Mouse (Mus musculus): ENCODE results near the gene Smim1.

The Smim1 gene

GRCm38 (mm10) chr4:154025641-154026440 is at the start of gene Smim1:
Gene Smim1 (minus strand): TSS chr4:154026230.
- peak; percentile 62 for DNase-seq (ENCODE audit: low read depth, low spot score)

GRCm38 (mm10) chr4:154071941-154072340 is 45.9 kb upstream of the Smim1 start:
- peak; percentile 20 for DNase-seq (ENCODE audit: low read depth, low spot score)

- DNase-seq (ENCODE audit: low read depth, low spot score): peak; percentile 31
Observed at GRCm38 (mm10) chr4:154071521-154071920, 45.5 kb upstream of the Smim1 start.

DNA sequence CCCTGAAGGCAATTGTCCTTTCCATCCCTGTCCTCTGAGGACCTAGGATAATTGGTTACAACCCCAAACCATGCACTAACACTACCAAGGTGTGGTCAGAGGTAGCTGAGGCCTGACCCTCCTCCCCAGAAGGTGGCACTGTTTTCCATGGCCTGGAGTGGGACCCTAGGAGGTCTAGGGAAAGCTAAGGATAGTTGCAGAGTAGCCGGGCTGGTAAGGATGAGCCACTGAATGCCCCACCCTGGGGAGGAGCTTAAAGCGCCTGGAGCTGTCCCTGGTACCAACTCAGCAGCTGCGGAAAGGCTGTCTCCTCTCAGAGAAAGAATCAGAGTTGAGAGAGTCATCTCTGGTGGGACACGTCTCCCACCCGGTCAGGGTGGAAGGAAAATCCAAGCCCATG is 44.9 kb upstream of the Smim1 start:
- DNase-seq (ENCODE audit: low read depth, low spot score): peak; percentile 54

GRCm38 (mm10) chr4:154064827-154065773 is 39.1 kb upstream of the Smim1 start:
- DNase-seq (ENCODE audit: low read depth, low spot score): peak; percentile 41

DNA sequence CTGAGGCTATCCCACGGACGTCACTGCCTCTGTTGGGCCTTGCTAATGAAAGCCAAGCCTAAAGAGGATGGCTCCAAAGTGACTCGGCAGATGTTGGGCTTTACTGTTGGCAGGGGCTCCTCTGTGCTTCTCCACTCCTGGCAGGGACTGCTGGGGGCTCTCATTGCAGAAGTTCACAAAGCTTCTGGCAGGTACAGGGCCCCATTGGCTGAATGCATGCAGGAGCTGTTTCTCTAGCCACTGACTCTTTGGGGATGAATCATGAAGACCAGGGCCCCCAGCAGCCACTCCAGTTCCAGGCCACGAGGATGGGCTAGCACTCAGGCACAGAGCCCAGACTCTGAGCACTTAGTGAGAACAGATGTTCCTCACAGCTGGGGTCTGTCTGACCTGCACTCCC is 31.7 kb upstream of the Smim1 start:
- no peak for DNase-seq (ENCODE audit: low read depth, low spot score)

DNA sequence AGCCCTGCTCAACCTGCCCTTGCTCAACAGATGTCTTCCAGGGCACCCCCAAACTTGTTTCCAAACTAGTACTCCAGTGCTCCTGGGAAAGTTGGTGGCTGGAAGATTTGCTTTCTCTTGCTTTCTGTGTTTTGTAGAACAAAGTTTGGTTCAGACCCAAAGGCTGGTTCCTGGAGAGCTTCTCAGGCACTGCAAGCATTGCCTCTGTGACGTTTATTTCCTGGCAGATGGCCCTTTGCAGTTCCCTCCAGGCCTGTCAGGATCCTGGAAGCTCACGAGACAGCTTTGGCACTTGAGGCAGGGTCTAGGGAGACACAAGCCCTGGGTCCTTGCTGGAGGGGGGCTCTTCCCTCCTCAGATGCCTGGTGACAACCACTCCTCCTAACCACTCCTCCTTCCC is 30.6 kb upstream of the Smim1 start:
- DNase-seq (ENCODE audit: low read depth, low spot score): no peak

DNA sequence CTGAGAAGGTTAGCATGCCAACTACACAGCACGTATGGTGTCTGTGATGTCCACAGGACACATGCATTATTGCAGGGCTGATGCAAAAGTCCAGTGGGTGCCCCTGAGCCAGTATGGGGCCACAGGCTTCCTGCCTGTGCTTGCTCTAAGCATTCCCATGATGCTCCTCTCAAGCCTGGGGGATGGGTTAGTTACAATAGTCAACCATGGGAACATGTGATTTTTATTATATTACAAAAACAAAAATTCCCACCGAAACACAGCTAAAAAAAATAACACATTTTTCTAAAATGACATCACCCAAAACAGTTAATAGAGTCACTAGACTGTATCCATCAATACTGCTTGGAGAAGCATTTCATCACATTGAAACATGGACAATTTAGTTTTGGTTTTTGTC is 30.0 kb upstream of the Smim1 start:
- DNase-seq (ENCODE audit: low read depth, low spot score): no peak

- DNase-seq (ENCODE audit: low read depth, low spot score): no peak
Observed at GRCm38 (mm10) chr4:154055482-154055881, 29.5 kb upstream of the Smim1 start.

- no peak for DNase-seq (ENCODE audit: low read depth, low spot score)
Observed at GRCm38 (mm10) chr4:154053065-154053464, 27.0 kb upstream of the Smim1 start.

- DNase-seq (ENCODE audit: low read depth, low spot score): no peak
Observed at GRCm38 (mm10) chr4:154051401-154051800, 25.4 kb upstream of the Smim1 start.

DNA sequence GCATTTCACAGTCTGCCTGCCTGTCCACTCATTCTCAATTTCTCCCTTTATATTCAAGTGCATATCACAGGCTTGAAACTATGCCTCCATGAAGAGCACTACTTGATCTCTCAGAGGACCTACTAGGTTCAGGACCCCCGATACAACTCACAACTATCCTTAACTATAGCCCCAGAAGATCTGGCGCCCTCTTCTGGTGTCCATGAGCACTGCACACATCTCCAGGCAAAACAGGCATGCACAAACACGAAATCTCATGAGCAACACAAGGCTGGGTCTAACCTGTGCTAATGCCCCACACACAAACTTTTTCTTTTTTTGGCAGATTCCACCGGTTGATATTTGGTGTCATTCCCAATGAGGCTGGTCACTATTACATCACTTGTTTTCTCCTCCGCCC is 19.8 kb upstream of the Smim1 start:
- DNase-seq (ENCODE audit: low read depth, low spot score): no peak

GRCm38 (mm10) chr4:154042577-154042976 is 16.5 kb upstream of the Smim1 start, which contains the start of gene Ccdc27:
Gene Ccdc27 (minus strand): TSS chr4:154042677.
- no peak for DNase-seq (ENCODE audit: low read depth, low spot score)

DNA sequence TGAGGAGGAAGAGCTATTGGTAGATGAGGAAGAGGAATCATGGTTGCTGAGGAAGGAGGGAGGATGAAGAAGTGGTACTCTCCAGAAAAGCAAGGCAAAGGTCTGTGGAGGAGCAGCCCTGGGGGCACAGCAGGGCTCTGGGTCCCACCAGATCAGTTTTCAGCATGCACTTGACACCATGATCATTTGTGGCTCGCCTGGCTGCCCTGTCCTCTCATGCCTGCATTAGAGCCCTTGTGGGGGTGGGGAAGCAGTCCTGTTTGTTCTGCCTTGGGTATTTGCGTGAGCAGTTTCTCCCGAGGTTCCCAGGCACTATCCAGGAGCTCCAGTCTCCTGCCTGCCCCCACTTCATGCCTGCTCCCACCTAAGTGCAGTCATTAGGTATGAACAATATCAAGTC is 11.1 kb upstream of the Smim1 start:
- no peak for DNase-seq (ENCODE audit: low read depth, low spot score)

DNA sequence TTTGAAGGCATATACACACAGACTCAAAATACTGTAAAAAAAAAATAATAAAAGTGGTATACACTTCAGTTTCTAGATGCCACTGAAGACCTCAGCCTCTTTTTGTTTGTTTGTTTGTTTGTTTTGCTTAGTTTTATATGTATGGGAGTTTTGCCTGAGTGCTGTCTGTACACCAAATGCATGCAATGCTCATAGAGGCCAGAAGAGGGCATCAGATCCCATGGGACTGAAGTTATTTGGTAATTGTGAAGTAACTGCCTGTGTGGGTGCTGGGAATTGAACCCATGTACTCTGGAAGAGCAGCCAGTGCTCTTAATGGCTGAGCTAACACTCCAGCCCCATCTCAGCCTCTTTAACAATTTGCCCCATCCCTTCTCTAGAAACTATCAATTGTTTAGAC is 2.6 kb upstream of the Smim1 start:
- DNase-seq (ENCODE audit: low read depth, low spot score): no peak

DNA sequence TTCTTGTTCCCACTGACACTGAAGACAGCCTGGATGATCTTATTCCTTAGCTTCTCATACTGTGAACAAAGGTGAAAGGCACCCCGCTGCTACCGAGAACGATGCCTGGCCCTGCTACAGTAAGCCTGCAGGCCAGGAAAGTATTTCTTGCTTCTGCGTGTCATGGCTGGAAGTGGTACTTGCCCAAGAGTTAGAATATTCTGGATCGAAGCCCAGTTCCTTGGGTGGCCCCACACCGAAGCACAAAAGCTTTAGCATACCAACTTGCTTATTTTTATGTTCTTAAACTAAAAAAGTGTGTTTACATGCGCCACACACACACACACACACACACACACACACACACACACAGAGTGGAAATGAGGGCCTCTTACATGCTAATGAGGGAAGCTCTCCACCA is 2.0 kb upstream of the Smim1 start:
- DNase-seq (ENCODE audit: low read depth, low spot score): no peak

GRCm38 (mm10) chr4:154026441-154026761 is 371 bp upstream of the Smim1 start:
- DNase-seq (ENCODE audit: low read depth, low spot score): no peak

- DNase-seq (ENCODE audit: low read depth, low spot score): no peak
Observed at GRCm38 (mm10) chr4:154024729-154025521, 1.1 kb downstream of the Smim1 start.

DNA sequence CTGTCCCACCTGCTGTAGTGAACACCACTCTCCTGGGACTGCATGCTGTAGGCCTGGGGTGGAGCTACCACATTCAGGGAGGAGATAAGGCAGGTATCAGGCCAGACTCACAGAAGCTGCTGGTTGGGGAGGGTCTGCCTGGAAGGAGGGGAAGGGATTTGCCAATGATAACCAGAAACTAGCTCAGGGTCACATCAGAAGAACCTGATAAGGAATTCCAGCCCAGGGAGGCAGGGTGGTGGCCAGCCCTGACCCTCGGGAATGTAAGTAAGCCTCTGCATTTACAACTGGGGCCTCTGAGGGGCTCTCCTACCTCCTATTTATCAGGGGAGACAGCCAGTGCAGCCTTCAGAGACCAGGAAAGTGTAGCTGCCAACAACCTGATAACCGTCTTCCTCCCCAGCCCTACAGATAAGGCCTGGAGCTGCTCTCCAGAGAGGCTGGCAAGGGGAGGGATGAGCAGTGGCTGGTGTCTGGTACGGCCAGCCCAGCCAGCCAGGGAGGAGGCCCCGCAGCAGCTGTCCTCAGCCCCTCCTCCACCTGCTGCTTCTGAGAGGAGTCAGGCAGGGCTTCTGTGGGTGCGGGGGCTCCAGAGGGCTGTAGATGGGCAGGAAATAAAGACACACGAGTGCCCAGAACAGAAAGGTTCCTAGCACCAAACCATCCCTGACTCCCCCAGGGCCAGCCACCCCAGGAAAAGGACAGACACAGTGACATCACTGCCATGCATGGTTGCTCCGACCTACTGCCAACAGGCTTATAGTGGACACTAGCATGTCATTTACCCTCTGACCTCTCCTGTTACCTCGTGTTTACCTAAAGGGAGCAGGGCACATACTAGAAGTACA is 2.1 kb downstream of the Smim1 start:
- DNase-seq (ENCODE audit: low read depth, low spot score): no peak

- no peak for DNase-seq (ENCODE audit: low read depth, low spot score)
Observed at GRCm38 (mm10) chr4:154022844-154023243, 3.2 kb downstream of the Smim1 start.

GRCm38 (mm10) chr4:154022407-154022806 is 3.6 kb downstream of the Smim1 start:
- DNase-seq (ENCODE audit: low read depth, low spot score): no peak
